9 mouse cellular contexts compared by ENCODE assay signal in the genomic region with DNA sequence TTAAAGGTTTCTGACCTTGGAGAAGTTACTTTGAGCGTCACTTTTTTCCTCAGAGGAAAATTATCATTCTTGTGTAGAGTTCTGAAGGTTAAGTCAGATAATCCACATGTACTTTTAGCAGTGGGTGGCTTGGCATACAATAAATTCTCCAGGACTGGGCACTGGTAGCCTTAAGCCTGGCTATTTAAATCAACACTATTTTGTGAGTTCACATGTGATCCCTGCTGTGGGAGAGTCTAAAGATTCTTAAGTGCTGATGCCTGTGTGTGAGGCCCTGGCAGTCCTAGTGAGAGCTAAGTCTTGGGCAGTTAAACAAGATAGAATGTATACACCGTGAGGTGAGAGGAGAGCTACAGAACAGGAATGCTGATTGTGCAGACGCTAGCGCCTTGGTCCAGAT. TPM values are rescaled to one million over a fixed set of nuclear protein-coding genes. Genes with fewer than 3 reads are reported as not detected.
A peak's percentile ranks its signal among the peaks of the same experiment; 100 is the strongest.
DNase-seq lines count a peak whose midpoint lies in the region; ATAC-seq and TF ChIP-seq lines count a peak whose summit lies in the region.
"Had no signal": no experiment of that assay in that cellular context is flagged by ENCODE, and none has a peak within 500 bp of the region (broad histone marks: within the 10 kb centered on the region; RNA-seq: fewer than 3 reads in every experiment).

No protein-coding gene starts in this region.

- no peak overlapping the region for H3K27ac ChIP-seq in bone marrow macrophage, adult 2 months (ENCODE audit: insufficient read depth, low read depth, low read length)
- no peak overlapping the region for H3K27ac ChIP-seq in hindbrain, embryonic 11.5 days (ENCODE audit: low read depth, low read length)
- H3K27ac ChIP-seq in midbrain, embryonic 12.5 days (replicated peaks) = no peak overlapping the region

- no peaks in the 10 kb centered on the region for H3K36me3 ChIP-seq in hindbrain, embryonic 11.5 days (ENCODE audit: control insufficient read depth, insufficient read depth, low read length)
- no peaks in the 10 kb centered on the region for H3K36me3 ChIP-seq in midbrain, embryonic 12.5 days

- WGBS in hindbrain, embryonic 11.5 days = 66% methylated on average over 4 of the region's 4 CpGs
- 41% methylated on average over 4 of the region's 4 CpGs for WGBS in midbrain, embryonic 12.5 days

- H3K9me3 ChIP-seq in hindbrain, embryonic 11.5 days (ENCODE audit: control insufficient read depth, low read length) = no peaks in the 10 kb centered on the region
- no peaks in the 10 kb centered on the region for H3K9me3 ChIP-seq in midbrain, embryonic 12.5 days

- H3K4me2 ChIP-seq in hindbrain, embryonic 11.5 days (replicated peaks; ENCODE audit: low read depth, low read length) = peak overlapping the region; percentile 44
- peak overlapping the region; percentile 64 for H3K4me2 ChIP-seq in midbrain, embryonic 12.5 days (replicated peaks)

- no peaks in the 10 kb centered on the region for H3K27me3 ChIP-seq in hindbrain, embryonic 11.5 days (ENCODE audit: control insufficient read depth, insufficient read depth, low read length)
- H3K27me3 ChIP-seq in midbrain, embryonic 12.5 days = no peaks in the 10 kb centered on the region

- no peak for TF ChIP-seq POLR2A in bone marrow macrophage, adult 2 months (IDR thresholded peaks at IDR 0.05; ENCODE audit: borderline replicate concordance, low read depth, low read length)

- H3K4me3 ChIP-seq in bone marrow macrophage, adult 2 months (ENCODE audit: insufficient read depth, low read length) = peak overlapping the region; percentile 99; the same call in 1 of the 2 replicates
- peak overlapping the region; percentile 95 for H3K4me3 ChIP-seq in hindbrain, embryonic 11.5 days (ENCODE audit: low read depth, low read length)
- peak overlapping the region; percentile 99 for H3K4me3 ChIP-seq in midbrain, embryonic 12.5 days

- peaks cover 17% of the 10 kb centered on the region for H3K4me1 ChIP-seq in bone marrow macrophage, adult 2 months (ENCODE audit: control insufficient read depth, insufficient read depth, low read length)
- H3K4me1 ChIP-seq in hindbrain, embryonic 11.5 days (replicated peaks; ENCODE audit: control insufficient read depth, insufficient read depth, low read length) = peaks cover 3% of the 10 kb centered on the region; the same call in 1 of the 2 replicates
- H3K4me1 ChIP-seq in midbrain, embryonic 12.5 days = peaks cover 26% of the 10 kb centered on the region

- peak; percentile 14 for DNase-seq in kidney, adult 18-20 months
- DNase-seq in kidney, postnatal 14 days = no peak
- peak; percentile 11 for DNase-seq in hindbrain, embryonic 11.5 days (ENCODE audit: low spot score)
- DNase-seq in right cerebral cortex, postnatal 36 days (ENCODE audit: low spot score in 2 of 2) = no peak
- no peak for DNase-seq in ovary, postnatal 10 days (ENCODE audit: low spot score)
- no peak for DNase-seq in cerebellum, adult 9-10 months
- DNase-seq: gastrocnemius, postnatal 14 days had no signal

- TF ChIP-seq CTCF in bone marrow macrophage, adult 2 months (IDR thresholded peaks at IDR 0.05; ENCODE audit: low read depth, low read length) = no peak

- no peak for ATAC-seq in hindbrain, embryonic 11.5 days (ENCODE audit: low FRiP score)
- no peak for ATAC-seq in midbrain, embryonic 12.5 days (ENCODE audit: low FRiP score, low read depth)

- peak overlapping the region; percentile 99 for H3K9ac ChIP-seq in hindbrain, embryonic 11.5 days (ENCODE audit: low read depth, low read length)
- peak overlapping the region; percentile 98 for H3K9ac ChIP-seq in midbrain, embryonic 12.5 days (replicated peaks)

RNA-seq across cellular contexts. Expression of gene Slain2, which starts 1.9 kb away (rescaled TPM):
- 34.1 and 39.0 TPM in 2 replicates for polyA plus RNA-seq in bone marrow macrophage, adult 2 months (2012; ENCODE audit: insufficient read depth, insufficient read length, missing spikeins)
- 26.4 and 26.7 TPM in 2 replicates for polyA plus RNA-seq in hindbrain, embryonic 11.5 days (2014; fragmentation: Nextera tagmentation; extraction: Ambion mirVana)
- 27.0 and 30.4 TPM in 2 replicates for polyA plus RNA-seq in midbrain, embryonic 12.5 days (2016; fragmentation: Nextera tagmentation; extraction: Ambion mirVana)

RNA-seq across cellular contexts. Expression of gene Tec, which starts 47.8 kb away (rescaled TPM):
- 68.4 and 71.7 TPM in 2 replicates for polyA plus RNA-seq in bone marrow macrophage, adult 2 months (2012; ENCODE audit: insufficient read depth, insufficient read length, missing spikeins)
- 5.3 and 5.4 TPM in 2 replicates for polyA plus RNA-seq in hindbrain, embryonic 11.5 days (2014; fragmentation: Nextera tagmentation; extraction: Ambion mirVana)
- 4.6 and 5.2 TPM in 2 replicates for polyA plus RNA-seq in midbrain, embryonic 12.5 days (2016; fragmentation: Nextera tagmentation; extraction: Ambion mirVana)

RNA-seq across cellular contexts. Expression of gene Gm10135, which starts 58.5 kb away (rescaled TPM):
- polyA plus RNA-seq in bone marrow macrophage, adult 2 months (2012; ENCODE audit: insufficient read depth, insufficient read length, missing spikeins) = not detected in 2 replicates
- polyA plus RNA-seq in hindbrain, embryonic 11.5 days (2014; fragmentation: Nextera tagmentation; extraction: Ambion mirVana) = not detected in 2 replicates
- polyA plus RNA-seq in midbrain, embryonic 12.5 days (2016; fragmentation: Nextera tagmentation; extraction: Ambion mirVana) = not detected in 2 replicates

Comparison
In these comparisons a context has a peak if more than half of its experiments do, and no peak if none do; other contexts are left out.
1. DNase-seq: peak in kidney, adult 18-20 months (single experiment) and hindbrain, embryonic 11.5 days (single experiment); none in kidney, postnatal 14 days (single experiment), right cerebral cortex, postnatal 36 days (0 of 2), ovary, postnatal 10 days (single experiment) and cerebellum, adult 9-10 months (single experiment).
2. RNA of gene Tec, which starts 47.8 kb away (polyA plus RNA-seq): 68.4 to 71.7 TPM in bone marrow macrophage, adult 2 months; 5.3 to 5.4 TPM in hindbrain, embryonic 11.5 days and 4.6 to 5.2 TPM in midbrain, embryonic 12.5 days; every median in the first group is over 10 times any median in the second.
3. Peak in every context shown above with its lines, with median percentiles within 50 percentile points of each other: H3K4me3 ChIP-seq.